Mouse (Mus musculus) left cerebral cortex, adult 2 months (tissue): ENCODE results near the gene AL607142.1. TPM values are rescaled to one million over a fixed set of nuclear protein-coding genes. Genes with fewer than 3 reads are reported as not detected.

Experiments used
- DNase-seq, 2 experiments: peaks; one replicate each; pipeline ENCODE4 v3.0.0; 2021 to 2022; ENCODE audit warnings: low spot score in 2 of 2, mixed read lengths in 1 of 2; ENCODE audit errors: extremely low spot score in 1 of 2
- H3K27ac ChIP-seq: fragments of 200-600 bp; 2 replicates; pipeline ENCODE4 v1.8.1; 2022
- H3K4me3 ChIP-seq: fragments of 200-600 bp; 2 replicates; pipeline ENCODE4 v1.8.1; 2022
- CTCF ChIP-seq: fragments of 200-600 bp; IDR thresholded peaks from 2 replicates; pipeline ENCODE4 v1.8.1; 2022; ENCODE audit warnings: antibody characterized with exemption, mild to moderate bottlenecking, moderate library complexity
- intact Hi-C: fragments of 180-260 bp; cut with DNase I; formaldehyde crosslinking; loops from one replicate; pipeline ENCODE4 v1.15.1; 2025
- total RNA-seq, 2 experiments: library from RNA; stranded (reverse); gene quantifications; 2 replicates each; pipeline ENCODE4 v1.2.3; 2021

The AL607142.1 gene
- total RNA-seq, 2 experiments from 2014 or later: not detected

DNA sequence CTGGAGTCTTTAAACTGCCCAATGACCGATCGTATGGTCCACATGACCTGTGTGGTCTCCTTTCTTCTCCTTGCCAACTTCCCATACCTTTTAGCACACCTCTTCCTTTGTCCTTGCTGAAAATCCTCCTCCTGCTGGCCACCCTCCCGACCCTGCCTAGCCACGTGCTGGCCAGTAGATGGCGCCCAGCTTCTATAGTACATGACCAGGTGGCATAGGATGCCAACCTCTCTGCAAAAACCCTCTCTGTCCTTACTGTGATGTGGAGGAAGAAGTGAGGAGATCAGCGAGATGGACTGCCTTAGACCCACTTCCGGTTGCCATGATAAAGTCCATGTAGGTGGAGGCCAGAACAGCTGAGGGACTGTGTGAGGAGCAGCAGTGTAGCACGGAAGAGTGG lies 55.5 kb downstream of the AL607142.1 start:
- Histone ChIP-seq H3K4me3 (no peak overlapping the region), H3K27ac (no peak overlapping the region)
- intact Hi-C loops: loop anchor here (5.0 to 10.0 kb wide), 2 partner anchors 262 to 875 kb away; no protein-coding TSS in a partner anchor
- peak; percentile 86 for TF ChIP-seq CTCF
- DNase-seq: peak; percentile 48 to 73

DNA sequence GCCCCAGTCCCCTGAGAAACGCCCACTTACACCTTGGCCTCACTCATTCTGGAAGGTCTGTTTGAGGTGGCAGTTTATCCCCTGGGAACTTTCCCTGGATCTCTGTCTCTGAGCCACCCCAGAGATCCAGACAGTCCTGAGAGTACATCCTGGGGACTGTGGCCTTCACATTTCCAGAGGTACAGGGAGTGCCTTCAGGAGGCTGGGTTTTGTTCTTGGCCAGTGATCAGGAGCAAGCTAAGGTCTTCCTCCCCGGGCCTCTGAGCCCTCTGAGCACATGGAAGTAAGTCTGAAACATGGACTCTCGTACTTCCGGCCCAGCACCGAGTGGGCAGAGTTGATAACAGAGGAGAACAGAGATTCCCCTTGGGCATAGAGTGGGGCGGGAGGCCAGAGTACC lies 59.9 kb downstream of the AL607142.1 start:
- intact Hi-C loops: loop anchor here (5.0 to 10.0 kb wide), 3 partner anchors 258 to 880 kb away; no protein-coding TSS in a partner anchor
- TF ChIP-seq CTCF: no peak
- DNase-seq: no peak
- no peak overlapping the region; the same call in 1 of the 2 replicates for H3K27ac ChIP-seq
- no peak overlapping the region for H3K4me3 ChIP-seq

DNA sequence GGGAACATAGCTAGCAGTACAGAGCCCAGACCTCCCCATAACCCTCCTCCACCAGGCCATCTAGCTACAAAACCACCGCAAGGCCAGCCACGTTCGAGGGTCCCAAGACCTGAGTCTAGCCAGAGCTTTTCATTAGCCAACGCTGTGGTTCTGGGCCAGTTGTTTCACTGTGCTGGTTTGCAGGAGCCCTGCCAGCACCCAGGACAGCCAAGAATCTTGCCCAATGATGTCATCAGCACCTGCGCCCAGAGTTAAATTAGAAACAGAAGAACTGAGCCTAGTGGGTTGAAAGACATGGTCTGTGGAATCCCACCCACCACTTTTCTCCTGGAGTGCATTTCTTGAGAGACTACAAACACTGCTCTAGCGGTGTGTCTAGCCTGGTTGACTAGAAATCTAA lies 61.3 kb downstream of the AL607142.1 start:
- intact Hi-C loops: loop anchor here (5.0 to 10.0 kb wide), 2 partner anchors 494 to 881 kb away; no protein-coding TSS in a partner anchor
- peak in 1 of 2 experiments; percentile 62 for DNase-seq
- Histone ChIP-seq H3K27ac (peak overlapping the region; percentile 61), H3K4me3 (no peak overlapping the region)
- TF ChIP-seq CTCF: no peak

DNA sequence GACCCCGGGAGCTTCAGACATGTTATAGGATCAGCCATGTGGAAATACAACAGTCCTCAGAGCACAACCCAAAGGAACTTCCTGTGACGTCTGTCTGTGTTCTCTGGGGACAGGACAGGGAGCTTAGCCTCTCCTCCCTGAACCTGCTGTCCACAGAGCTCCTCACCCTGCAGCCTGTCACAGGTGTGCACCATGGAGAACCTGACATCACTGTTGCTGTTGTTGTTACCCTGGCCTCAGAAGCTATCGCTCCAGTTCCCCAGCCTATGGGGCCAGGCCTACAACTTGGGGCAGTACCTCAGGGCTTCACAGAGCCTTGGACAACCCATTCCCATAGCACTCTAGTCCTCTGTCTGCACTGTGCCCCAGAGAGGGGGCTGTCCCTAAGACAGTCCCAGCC lies 62.5 kb downstream of the AL607142.1 start:
- H3K4me3 ChIP-seq: no peak overlapping the region
- intact Hi-C loops: loop anchor here (5.0 to 10.0 kb wide), 2 partner anchors 495 to 883 kb away; no protein-coding TSS in a partner anchor
- no peak for TF ChIP-seq CTCF
- DNase-seq: no peak
- peak overlapping the region; percentile 60 for H3K27ac ChIP-seq

DNA sequence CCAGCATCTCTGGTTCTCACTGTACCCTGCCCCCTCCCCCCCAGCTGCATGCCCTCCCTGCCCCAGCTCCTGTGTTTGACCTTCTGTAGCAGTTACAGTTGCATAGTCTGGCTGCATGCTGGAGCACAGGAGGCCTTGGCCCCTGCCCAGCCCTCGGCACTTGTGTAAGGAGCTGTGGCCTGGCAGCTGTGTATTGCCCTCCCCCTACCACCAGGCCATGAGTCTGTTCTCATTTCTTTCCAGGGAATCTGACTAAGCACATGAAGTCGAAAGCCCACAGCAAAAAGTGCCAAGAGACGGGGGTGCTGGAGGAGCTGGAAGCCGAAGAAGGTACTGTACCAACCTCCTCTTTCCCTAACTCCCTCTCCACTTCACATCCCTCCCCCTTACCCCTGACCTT lies 63.2 kb downstream of the AL607142.1 start:
- TF ChIP-seq CTCF: no peak
- H3K27ac ChIP-seq: peak overlapping the region; percentile 60
- intact Hi-C loops: loop anchor here (5.0 to 10.0 kb wide), 2 partner anchors 496 to 883 kb away; no protein-coding TSS in a partner anchor
- DNase-seq: peak in 1 of 2 experiments; percentile 42
- H3K4me3 ChIP-seq: no peak overlapping the region

DNA sequence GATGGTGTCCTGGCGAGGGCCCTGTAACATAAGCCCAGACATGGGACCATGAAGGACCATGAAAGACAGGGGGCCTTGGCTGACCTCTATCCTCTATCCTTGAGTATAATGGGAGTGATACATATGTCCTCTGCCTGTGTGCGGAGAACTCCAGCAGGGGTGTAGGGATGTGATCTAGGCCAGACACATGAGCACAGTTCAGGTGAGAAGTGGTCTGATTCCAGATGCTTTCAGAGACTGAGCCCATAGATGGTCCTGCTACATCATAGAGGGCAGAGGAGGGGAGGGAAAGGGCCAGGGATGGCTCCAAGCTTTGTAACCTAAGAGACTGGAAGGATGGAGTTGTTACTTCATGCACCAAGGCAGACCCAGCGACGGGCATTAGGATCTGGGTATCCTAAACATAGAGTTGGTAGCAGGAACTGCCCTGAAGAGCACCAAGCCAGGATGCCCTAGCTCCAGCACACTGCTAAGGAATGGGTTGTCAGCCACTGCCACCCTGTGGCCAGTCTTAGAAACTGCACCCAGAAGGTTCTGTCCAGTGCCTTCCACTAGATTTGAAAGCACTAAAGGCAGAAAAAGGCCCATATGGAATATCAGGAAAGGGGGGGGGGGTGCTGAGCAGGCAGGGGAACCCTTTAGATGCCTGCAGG lies 64.6 kb downstream of the AL607142.1 start:
- Histone ChIP-seq H3K27ac (no peak overlapping the region; the same call in 1 of the 2 replicates), H3K4me3 (no peak overlapping the region)
- peak; percentile 90 for TF ChIP-seq CTCF
- intact Hi-C loops: loop anchor here (5.0 to 10.0 kb wide), 2 partner anchors 497 to 885 kb away; no protein-coding TSS in a partner anchor
- DNase-seq: peak; percentile 52 to 57

DNA sequence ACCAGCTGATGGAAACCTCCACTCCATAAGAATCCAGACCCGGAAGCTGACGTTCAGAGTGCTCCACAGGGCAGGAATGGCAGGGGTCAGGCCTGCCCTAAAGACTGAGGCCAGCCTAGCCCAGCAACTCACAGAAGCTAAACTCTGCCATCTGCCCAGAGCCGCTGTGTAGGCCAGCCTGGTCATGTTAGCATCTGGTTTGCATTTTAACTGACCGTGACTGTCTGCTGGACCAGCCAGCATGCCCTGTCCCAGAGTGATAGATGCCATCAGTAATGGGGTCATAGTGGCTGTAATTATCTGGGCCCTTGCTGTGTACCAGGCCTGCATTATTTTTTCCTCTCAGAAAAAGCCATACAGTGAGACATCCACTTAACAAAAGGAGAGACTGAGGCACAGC lies 66.1 kb downstream of the AL607142.1 start:
- H3K4me3 ChIP-seq: no peak overlapping the region
- intact Hi-C loops: no loop called here
- H3K27ac ChIP-seq: no peak overlapping the region
- no peak for TF ChIP-seq CTCF
- DNase-seq: no peak

DNA sequence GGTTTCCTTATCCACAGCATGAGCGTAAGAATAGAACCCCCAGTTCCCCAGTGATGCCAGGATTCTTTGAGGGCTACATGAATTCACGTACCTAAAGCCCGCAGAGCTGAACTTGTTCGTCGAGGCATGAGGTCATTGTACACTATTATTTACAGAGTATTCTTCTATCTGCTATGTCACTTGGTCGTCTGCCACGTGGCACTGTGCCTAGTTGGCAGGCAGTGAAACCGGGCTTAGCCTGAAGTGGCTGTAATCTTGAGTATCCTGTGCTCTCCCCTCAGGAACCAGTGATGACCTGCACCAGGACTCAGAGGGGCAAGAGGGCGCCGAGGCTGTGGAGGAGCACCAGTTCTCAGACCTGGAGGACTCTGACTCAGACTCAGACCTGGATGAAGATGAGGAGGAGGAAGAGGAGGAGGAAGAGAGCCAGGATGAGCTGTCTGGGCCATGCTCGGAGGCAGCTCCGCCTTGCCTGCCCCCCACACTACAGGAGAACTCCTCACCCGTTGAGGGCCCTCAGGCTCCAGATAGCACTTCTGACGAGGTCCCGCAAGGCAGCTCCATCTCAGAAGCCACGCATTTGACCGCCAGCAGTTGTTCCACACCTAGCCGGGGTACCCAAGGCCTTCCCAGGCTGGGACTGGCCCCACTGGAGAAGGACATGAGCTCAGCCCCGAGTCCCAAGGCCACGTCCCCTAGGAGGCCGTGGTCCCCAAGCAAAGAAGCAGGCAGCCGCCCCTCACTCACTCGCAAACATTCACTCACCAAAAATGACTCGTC lies 66.8 kb downstream of the AL607142.1 start:
- no peak for TF ChIP-seq CTCF
- Histone ChIP-seq H3K27ac (no peak overlapping the region), H3K4me3 (no peak overlapping the region)
- no peak for DNase-seq
- intact Hi-C loops: no loop called here

DNA sequence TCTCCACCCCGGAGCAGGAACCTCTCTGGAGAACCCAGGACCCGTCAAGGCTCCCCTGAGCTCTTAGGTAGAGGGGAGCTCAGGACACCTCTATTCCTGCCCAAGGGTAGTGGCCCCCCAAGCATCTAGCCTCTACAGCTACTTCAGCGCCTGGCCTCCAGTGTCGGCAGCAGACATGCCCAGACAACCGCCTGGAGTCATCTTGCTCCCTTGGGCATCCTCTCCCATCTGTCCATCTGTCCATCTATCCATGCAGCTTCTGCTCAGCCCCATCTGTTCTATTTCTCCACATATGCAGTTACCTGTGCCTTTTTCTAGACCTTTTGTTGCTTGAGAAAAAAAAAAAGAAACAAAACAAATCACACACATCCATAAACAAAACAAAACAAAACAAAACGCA lies 69.4 kb downstream of the AL607142.1 start:
- intact Hi-C loops: no loop called here
- no peak overlapping the region for H3K27ac ChIP-seq
- no peak for DNase-seq
- H3K4me3 ChIP-seq: no peak overlapping the region
- TF ChIP-seq CTCF: no peak

DNA sequence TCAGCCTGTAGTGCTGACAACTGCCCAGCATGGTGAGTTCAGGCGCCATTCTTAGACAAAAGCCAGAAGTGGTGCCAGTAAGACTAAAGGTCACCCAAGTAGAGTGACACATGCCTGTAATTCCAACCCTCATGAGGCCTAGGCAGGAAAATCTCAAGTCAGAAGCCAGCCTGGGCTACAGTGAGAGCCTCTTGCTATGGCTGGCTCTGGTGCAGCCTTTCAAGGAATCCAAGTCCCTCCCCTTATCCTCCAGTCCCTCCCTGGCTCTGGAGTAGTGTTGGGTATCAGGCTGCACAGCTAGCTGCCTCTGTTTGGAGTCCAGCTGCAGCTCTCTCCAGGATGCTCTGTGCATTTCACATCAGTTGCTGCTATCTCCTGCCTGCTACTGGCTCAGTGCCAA lies 77.0 kb downstream of the AL607142.1 start:
- TF ChIP-seq CTCF: no peak
- no peak for DNase-seq
- H3K4me3 ChIP-seq: no peak overlapping the region
- intact Hi-C loops: no loop called here
- no peak overlapping the region for H3K27ac ChIP-seq

DNA sequence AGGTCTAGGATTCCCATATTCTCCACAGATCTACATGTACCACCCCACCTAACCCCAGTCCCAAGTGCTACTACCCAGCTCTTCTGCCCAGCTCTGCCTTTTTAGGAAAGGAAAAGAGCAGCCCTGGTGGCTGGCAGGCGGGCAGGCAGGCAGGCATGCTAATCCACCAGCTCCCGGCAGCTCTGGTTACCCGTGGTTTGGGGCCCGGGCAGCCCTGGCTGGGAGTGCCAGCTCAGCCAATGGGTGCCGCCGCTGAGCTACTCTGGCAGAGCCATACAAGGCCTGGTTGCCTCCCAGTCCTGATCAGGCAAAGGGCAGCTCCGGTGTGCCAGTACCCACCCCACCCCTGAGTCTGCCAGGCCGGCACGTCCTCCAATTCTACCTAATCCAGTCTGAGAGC lies 78.1 kb downstream of the AL607142.1 start:
- no peak for DNase-seq
- H3K4me3 ChIP-seq: no peak overlapping the region
- H3K27ac ChIP-seq: no peak overlapping the region
- intact Hi-C loops: no loop called here
- no peak; the same call in 1 of the 2 replicates for TF ChIP-seq CTCF

Other genes with a start within 250 kb of the AL607142.1 start
- gene Edn2, start 96.2 kb downstream of the AL607142.1 start, total RNA-seq: not detected
- gene Foxo6, start 222.4 kb downstream of the AL607142.1 start, total RNA-seq: 10 to 100 TPM; 11.3 to 17.1 TPM